Mouse (Mus musculus) bone marrow, adult 2 months (tissue): ENCODE results near the gene Fam76b. TPM values are rescaled to one million over a fixed set of nuclear protein-coding genes. Genes with fewer than 3 reads are reported as not detected.

Experiments
- H3K27ac ChIP-seq: fragments of 200-500 bp; 2 replicates; pipeline ENCODE4 v1.5.1; 2012; ENCODE audit warnings: low read depth, mild to moderate bottlenecking, control low read depth, inconsistent platforms, low read length; ENCODE audit not compliant: control insufficient read depth, poor library complexity, insufficient read depth
- H3K4me1 ChIP-seq: fragments of 200-500 bp; 2 replicates; pipeline ENCODE4 v1.6.1; 2011; ENCODE audit warnings: low read length; ENCODE audit not compliant: control insufficient read depth, insufficient read depth
- H3K4me3 ChIP-seq: fragments of 200-500 bp; replicated peaks from 2 replicates; pipeline ENCODE3; 2011; ENCODE audit warnings: mild to moderate bottlenecking, low read depth, low read length, control low read depth; ENCODE audit not compliant: control insufficient read depth
- CTCF ChIP-seq: fragments of 200-500 bp; IDR thresholded peaks from 2 replicates; pipeline ENCODE4 v1.5.1; 2011; ENCODE audit warnings: low read length, control low read depth; ENCODE audit not compliant: control insufficient read depth, insufficient read depth
- POLR2A ChIP-seq: fragments of 200-500 bp; IDR thresholded peaks from 2 replicates; pipeline ENCODE4 v1.6.1; 2011; ENCODE audit warnings: low read depth, mild to moderate bottlenecking, control low read depth, low read length, borderline replicate concordance; ENCODE audit not compliant: control insufficient read depth
- WGBS: fragments of 180-500 bp; shearing (Covaris S2); methylation state at CpG from one replicate; pipeline ENCODE4 v1.1.7; 2018; 5-methylcytosine and 5-hydroxymethylcytosine counted together
- polyA plus RNA-seq: library from polyadenylated mRNA; stranded (reverse); fragments of >200 nt; gene quantifications from 2 replicates; pipeline ENCODE4 v1.2.4, GENCODE M21; 2011; ENCODE audit warnings: low replicate concordance; ENCODE audit not compliant: missing spikeins, insufficient read depth, insufficient read length

Gene Fam76b
- polyA plus RNA-seq, 1 experiment: 26.3 TPM

DNA sequence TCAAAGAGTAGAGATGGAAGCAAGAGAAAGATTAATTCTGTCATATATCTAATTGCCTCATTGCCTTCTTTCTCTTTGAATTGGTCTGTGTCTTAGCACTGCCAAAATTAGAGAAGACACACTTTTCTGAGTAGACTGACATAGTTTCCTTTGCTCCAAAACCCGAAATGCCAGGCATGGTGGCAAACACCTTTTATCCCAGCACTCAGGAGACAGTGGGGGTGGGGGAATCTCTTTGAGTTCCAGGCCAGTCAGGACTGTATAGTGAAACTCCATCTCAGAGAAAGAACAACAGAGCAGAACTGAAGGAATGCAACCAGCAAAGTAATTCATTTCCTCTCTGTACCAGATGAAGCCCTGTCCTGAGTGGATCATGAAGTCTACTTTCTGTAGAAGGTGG, 53.2 kb downstream of the Fam76b start:
- TF ChIP-seq POLR2A (no peak), CTCF (no peak)
- whole genome bisulfite sequencing: 42% methylated on average over 1 of the region's 1 CpGs
- Histone ChIP-seq H3K4me3 (no peak overlapping the region), H3K27ac (no peak overlapping the region), H3K4me1 (no peaks in the 10 kb centered on the region)

DNA sequence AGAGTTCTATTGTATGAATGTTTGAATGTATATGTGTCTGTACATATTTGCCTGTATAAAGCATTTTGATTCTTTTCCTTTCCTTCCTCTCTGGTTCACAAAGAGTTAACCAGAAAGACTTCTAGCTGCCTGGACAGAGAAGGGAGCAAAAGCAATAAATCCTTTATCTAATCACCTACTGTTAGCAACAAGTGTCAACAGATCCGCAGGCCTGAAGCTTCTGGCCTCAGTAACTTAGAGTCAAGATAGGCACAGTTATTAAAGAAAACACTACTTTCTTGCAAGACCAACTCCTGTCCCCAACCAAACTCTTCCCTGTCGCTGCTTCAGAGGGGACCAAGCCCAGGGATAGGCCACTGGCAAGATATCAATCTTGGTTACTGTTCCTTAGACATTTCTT, 55.0 kb downstream of the Fam76b start:
- H3K4me1 ChIP-seq: no peaks in the 10 kb centered on the region
- 55% methylated on average over 2 of the region's 2 CpGs for WGBS
- H3K27ac ChIP-seq: no peak overlapping the region
- no peak for TF ChIP-seq CTCF
- no peak for TF ChIP-seq POLR2A
- no peak overlapping the region for H3K4me3 ChIP-seq

DNA sequence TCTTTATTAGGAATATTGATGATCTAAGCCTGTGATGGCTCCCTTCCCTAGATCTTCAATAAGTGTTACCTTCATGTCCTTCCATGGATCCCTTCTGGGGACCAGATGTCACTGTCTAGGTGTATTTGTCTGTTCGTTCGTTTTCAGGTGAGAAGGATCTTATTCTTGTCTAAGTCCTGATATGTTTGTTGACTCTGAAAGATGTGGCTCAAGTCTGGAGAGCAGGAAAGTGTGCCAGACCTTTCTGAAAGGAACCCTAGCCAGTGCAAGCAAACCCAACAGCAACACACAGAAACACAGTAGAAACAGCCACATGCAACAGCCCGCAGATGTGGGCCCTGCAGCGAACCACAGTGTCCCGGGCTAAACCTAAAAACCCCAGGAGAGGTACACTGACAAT, 61.5 kb downstream of the Fam76b start:
- 71% methylated on average over 5 of the region's 5 CpGs for WGBS
- no peak for TF ChIP-seq CTCF
- TF ChIP-seq POLR2A: no peak
- Histone ChIP-seq H3K4me3 (no peak overlapping the region), H3K4me1 (no peaks in the 10 kb centered on the region), H3K27ac (no peak overlapping the region)

DNA sequence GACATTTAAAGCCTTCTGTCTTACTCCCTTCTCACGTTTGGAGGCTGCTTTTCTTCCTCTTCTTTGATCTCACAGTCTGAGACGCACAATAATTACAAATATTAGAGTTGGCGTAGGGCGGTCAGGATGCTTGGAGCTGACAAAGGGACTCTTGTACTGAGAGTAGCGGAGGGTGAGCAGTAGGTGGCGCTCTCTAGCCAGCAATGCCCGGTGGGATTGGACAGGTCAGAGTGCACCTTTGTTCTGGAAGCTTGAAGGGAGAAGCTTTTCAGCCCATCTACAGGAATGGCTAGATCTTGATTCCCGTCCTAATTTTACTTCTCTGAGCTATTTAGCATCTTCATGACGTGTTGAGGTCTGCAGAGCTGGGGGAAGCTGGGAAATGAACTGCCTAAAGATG, 62.1 kb downstream of the Fam76b start:
- 12% methylated on average over 9 of the region's 9 CpGs for WGBS
- H3K4me3 ChIP-seq: no peak overlapping the region
- no peak for TF ChIP-seq POLR2A
- TF ChIP-seq CTCF: peak; percentile 86
- no peak overlapping the region for H3K27ac ChIP-seq
- no peaks in the 10 kb centered on the region; the same call in 1 of the 2 replicates for H3K4me1 ChIP-seq

DNA sequence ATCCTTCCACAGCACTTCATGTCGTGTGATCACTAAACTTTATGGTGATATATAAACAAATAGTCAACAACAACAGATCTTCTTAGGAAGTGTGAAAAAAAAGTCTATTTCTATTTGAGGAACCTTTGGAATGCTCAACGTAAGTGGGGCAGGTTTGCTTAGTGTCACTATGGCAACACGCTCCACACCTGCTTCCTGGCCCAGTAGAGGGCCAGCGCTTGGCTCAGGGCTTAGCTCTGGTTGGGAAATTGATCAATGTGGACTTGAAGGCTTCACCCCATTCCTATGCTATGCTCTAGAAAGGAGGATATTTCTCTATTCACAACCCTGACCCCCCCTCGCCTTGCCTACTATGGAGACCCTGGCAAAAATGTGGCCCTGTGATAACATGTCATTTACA, 62.7 kb downstream of the Fam76b start:
- no peak overlapping the region for H3K27ac ChIP-seq
- WGBS: 60% methylated on average over 5 of the region's 5 CpGs
- H3K4me1 ChIP-seq: no peaks in the 10 kb centered on the region; the same call in 1 of the 2 replicates
- no peak overlapping the region for H3K4me3 ChIP-seq
- no peak for TF ChIP-seq POLR2A
- no peak for TF ChIP-seq CTCF

DNA sequence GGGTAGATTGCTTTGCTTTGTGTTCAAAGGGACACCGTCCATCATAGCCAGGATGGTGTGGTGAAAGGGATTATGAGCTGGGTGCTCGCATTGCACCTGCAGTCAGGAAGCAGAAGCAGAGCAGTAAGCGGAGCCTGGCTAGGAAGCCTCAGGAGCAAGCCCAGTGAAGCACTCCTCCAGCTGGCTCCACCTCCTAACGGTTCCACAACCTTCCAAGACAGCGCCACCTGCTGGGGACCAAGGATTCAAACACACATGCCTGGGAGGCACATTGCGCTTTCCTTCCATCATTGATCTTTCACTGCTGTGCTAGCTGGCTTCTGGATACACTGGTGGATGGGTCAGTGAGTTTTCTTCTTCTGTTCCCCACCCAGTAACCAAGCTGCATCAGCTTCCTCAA, 64.4 kb downstream of the Fam76b start:
- no peak overlapping the region for H3K4me3 ChIP-seq
- 91% methylated on average over 6 of the region's 6 CpGs for WGBS
- H3K4me1 ChIP-seq: no peaks in the 10 kb centered on the region; the same call in 1 of the 2 replicates
- H3K27ac ChIP-seq: no peak overlapping the region
- TF ChIP-seq CTCF (peak; percentile 23; the same call in 1 of the 2 replicates), POLR2A (no peak)

DNA sequence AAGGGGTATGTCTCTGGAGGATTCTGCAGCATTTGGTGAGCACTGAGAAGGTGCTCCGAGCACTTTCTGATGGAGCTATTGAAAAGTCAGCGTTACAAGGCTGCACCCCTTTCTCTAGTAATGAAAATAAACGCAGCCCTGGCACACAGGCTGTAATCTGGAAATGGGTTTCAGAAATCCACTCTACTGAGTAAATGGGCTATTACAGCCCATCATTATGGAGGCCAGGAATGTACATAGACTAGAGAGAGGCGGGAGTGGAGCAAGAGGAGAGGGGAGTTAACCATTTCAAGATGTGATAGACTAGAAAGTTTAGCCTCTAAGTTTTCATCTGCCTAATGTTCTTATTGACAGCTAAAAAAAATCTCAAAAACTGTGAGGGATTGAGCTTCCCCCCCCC, 65.5 kb downstream of the Fam76b start:
- Histone ChIP-seq H3K4me1 (no peaks in the 10 kb centered on the region; the same call in 1 of the 2 replicates), H3K27ac (no peak overlapping the region), H3K4me3 (no peak overlapping the region)
- WGBS: 82% methylated on average over 4 of the region's 4 CpGs
- no peak for TF ChIP-seq CTCF
- no peak for TF ChIP-seq POLR2A

DNA sequence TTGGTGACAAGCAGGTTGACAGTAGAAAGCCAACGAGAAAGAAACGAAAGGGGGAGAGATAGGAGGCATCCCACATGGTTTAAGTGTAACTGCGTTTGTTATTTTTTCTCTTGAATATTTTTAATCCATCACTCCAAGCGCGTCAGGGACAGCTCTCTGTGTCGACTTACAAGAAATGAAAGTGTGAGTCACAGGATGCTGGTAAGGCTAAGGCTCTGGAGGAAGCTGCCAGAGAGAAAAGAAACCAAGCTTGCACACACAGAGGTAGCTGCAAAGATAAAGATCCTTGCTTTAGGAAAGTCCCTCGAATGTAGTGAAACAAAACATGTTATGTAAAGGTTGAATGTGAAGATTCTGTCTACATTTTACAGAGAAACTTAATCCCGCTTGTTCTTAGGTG, 67.0 kb downstream of the Fam76b start:
- Histone ChIP-seq H3K4me1 (no peaks in the 10 kb centered on the region; the same call in 1 of the 2 replicates), H3K4me3 (no peak overlapping the region), H3K27ac (no peak overlapping the region)
- no peak for TF ChIP-seq CTCF
- TF ChIP-seq POLR2A: no peak
- WGBS: 19% methylated on average over 8 of the region's 8 CpGs

DNA sequence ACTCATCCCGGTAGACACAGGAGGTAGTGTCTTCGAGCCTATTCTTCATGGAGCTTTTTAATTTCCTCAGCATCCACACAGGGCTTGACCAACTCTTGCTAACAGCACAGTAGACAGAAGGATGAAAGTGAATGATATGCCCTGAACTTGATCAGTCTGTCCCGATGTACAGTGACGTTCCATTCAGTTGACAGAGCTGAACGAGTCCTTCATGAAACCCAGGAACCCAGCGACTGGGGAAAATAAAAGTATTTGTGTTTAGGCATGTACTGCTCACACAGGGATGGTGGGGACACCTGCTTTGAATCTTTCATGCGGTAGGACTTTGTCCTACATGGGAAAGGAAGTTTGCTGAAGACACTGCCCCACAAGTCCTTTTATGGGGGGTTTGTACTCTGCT, 67.4 kb downstream of the Fam76b start:
- no peak for TF ChIP-seq POLR2A
- Histone ChIP-seq H3K4me3 (no peak overlapping the region), H3K27ac (no peak overlapping the region), H3K4me1 (no peaks in the 10 kb centered on the region; the same call in 1 of the 2 replicates)
- WGBS: 78% methylated on average over 7 of the region's 7 CpGs

DNA sequence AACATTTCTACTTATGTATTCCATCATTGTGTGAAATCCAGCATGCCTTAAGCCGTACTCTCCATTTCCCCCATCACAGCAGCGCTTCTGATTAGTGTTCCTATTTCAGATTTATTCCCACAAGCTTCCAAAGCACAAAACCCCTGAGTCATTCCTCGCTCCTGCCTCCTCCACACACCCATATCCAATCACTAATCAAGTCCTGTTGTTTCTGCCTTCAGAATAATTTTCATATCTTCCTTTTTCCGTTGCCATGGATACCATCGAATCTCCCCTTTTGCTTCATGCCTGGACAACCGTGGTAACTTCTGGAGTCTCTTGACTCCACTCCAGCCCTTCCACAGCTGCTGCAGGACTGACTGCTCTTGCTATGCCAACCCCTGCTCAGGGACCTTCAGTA, 68.5 kb downstream of the Fam76b start:
- TF ChIP-seq POLR2A (no peak), CTCF (no peak)
- Histone ChIP-seq H3K4me3 (no peak overlapping the region), H3K27ac (no peak overlapping the region), H3K4me1 (no peaks in the 10 kb centered on the region; the same call in 1 of the 2 replicates)
- WGBS: 79% methylated on average over 6 of the region's 6 CpGs
